31 mouse cellular contexts compared by ENCODE assay signal in genomic region chr2:104147910-104148561, GRCm38 (mm10). TPM values are rescaled to one million over a fixed set of nuclear protein-coding genes. Genes with fewer than 3 reads are reported as not detected.
DNase-seq lines count a peak whose midpoint lies in the region; ATAC-seq and TF ChIP-seq lines count a peak whose summit lies in the region.
"Had no signal": no experiment of that assay in that cellular context is flagged by ENCODE, and none has a peak within 500 bp of the region (broad histone marks: within the 10 kb centered on the region; RNA-seq: fewer than 3 reads in every experiment).

No protein-coding gene starts in this region.

- H3K9ac ChIP-seq in hindbrain, embryonic 13.5 days, result no peak overlapping the region
- no peak overlapping the region for H3K9ac ChIP-seq in kidney, embryonic 16.5 days (replicated peaks; ENCODE audit: low read length)
- no peak overlapping the region for H3K9ac ChIP-seq in intestine, embryonic 16.5 days (ENCODE audit: low read depth, low read length)
- H3K9ac ChIP-seq: embryonic facial prominence, embryonic 15.5 days; forebrain, embryonic 13.5 days; intestine, embryonic 15.5 days; liver, embryonic 14.5 days had no signal

- WGBS in hindbrain, embryonic 10.5 days, result 80% methylated on average over 4 of the region's 4 CpGs
- 78% methylated on average over 4 of the region's 4 CpGs for WGBS in hindbrain, embryonic 13.5 days
- 27% methylated on average over 4 of the region's 4 CpGs for WGBS in kidney, embryonic 16.5 days
- WGBS in intestine, embryonic 16.5 days, result 66% methylated on average over 4 of the region's 4 CpGs

- DNase-seq in cerebellum, postnatal 14 days, result peak; percentile 35 to 63
- DNase-seq in cerebellum, adult 8-10 months, result no peak
- no peak for DNase-seq in hindbrain, embryonic 10.5 days (ENCODE audit: low spot score)
- DNase-seq in kidney, adult 8-10 months, result no peak
- DNase-seq: adrenal gland, postnatal 10 days; heart, postnatal 14 days; layer of hippocampus, adult 9-11 months; liver; lung, adult 2 months; lung, postnatal 10 days; midbrain, embryonic 14.5 days; right cerebral cortex, postnatal 25 days; spleen, adult 18-20 months; thymus, adult 18-20 months; thymus, postnatal 25 days had no signal

- H3ac ChIP-seq in myocyte (ENCODE audit: control insufficient read depth, insufficient read length), result no peak overlapping the region

- H3K4me3 ChIP-seq in hindbrain, embryonic 10.5 days, result no peak overlapping the region
- no peak overlapping the region for H3K4me3 ChIP-seq in hindbrain, embryonic 13.5 days
- no peak overlapping the region for H3K4me3 ChIP-seq in kidney, embryonic 16.5 days (ENCODE audit: low read length)
- no peak overlapping the region for H3K4me3 ChIP-seq in myocyte
- no peak overlapping the region for H3K4me3 ChIP-seq in intestine, embryonic 16.5 days (ENCODE audit: low read length)
- H3K4me3 ChIP-seq: embryonic facial prominence, embryonic 15.5 days; forebrain, embryonic 13.5 days; intestine, embryonic 15.5 days had no signal

- H3K4me1 ChIP-seq in hindbrain, embryonic 10.5 days (replicated peaks), result no peaks in the 10 kb centered on the region
- no peaks in the 10 kb centered on the region for H3K4me1 ChIP-seq in hindbrain, embryonic 13.5 days (replicated peaks)
- H3K4me1 ChIP-seq in kidney, embryonic 16.5 days (ENCODE audit: insufficient read depth, low read length), result peaks cover 19% of the 10 kb centered on the region
- no peaks in the 10 kb centered on the region for H3K4me1 ChIP-seq in intestine, embryonic 16.5 days (ENCODE audit: control insufficient read depth, insufficient read depth, low read length)
- H3K4me1 ChIP-seq: forebrain, embryonic 13.5 days; intestine, embryonic 15.5 days had no signal

- no peaks in the 10 kb centered on the region for H3K79me2 ChIP-seq in myocyte (ENCODE audit: control insufficient read depth, insufficient read depth)

- TF ChIP-seq POLR2A in myocyte (IDR thresholded peaks at IDR 0.05; ENCODE audit: insufficient read length, low read depth), result no peak

- no peaks in the 10 kb centered on the region for H3K36me3 ChIP-seq in hindbrain, embryonic 10.5 days
- H3K36me3 ChIP-seq in hindbrain, embryonic 13.5 days, result peaks cover 36% of the 10 kb centered on the region
- H3K36me3 ChIP-seq in kidney, embryonic 16.5 days (ENCODE audit: insufficient read depth, low read length), result no peaks in the 10 kb centered on the region
- H3K36me3 ChIP-seq in myocyte (ENCODE audit: control insufficient read depth, insufficient read depth), result no peaks in the 10 kb centered on the region
- no peaks in the 10 kb centered on the region for H3K36me3 ChIP-seq in intestine, embryonic 16.5 days (ENCODE audit: control insufficient read depth, insufficient read depth, low read length)
- H3K36me3 ChIP-seq: embryonic facial prominence, embryonic 15.5 days; intestine, embryonic 15.5 days had no signal

- no peaks in the 10 kb centered on the region for H3K9me3 ChIP-seq in hindbrain, embryonic 10.5 days
- H3K9me3 ChIP-seq in hindbrain, embryonic 13.5 days, result no peaks in the 10 kb centered on the region
- H3K9me3 ChIP-seq in kidney, embryonic 16.5 days (ENCODE audit: low read length), result no peaks in the 10 kb centered on the region
- H3K9me3 ChIP-seq in intestine, embryonic 16.5 days (ENCODE audit: control insufficient read depth, low read length), result no peaks in the 10 kb centered on the region
- H3K9me3 ChIP-seq: embryonic facial prominence, embryonic 15.5 days; forebrain, embryonic 13.5 days; intestine, embryonic 15.5 days had no signal

- 0 out of 2 replicates have a peak, but pooled peaks cover 3% of the 10 kb centered on the region for H3K27me3 ChIP-seq in hindbrain, embryonic 10.5 days (ENCODE audit: insufficient read depth, poor library complexity, severe bottlenecking)
- no peaks in the 10 kb centered on the region for H3K27me3 ChIP-seq in hindbrain, embryonic 13.5 days
- H3K27me3 ChIP-seq in kidney, embryonic 16.5 days (ENCODE audit: insufficient read depth, low read length), result no peaks in the 10 kb centered on the region
- no peaks in the 10 kb centered on the region for H3K27me3 ChIP-seq in myocyte (ENCODE audit: control insufficient read depth, insufficient read depth, insufficient read length)
- no peaks in the 10 kb centered on the region for H3K27me3 ChIP-seq in intestine, embryonic 16.5 days (replicated peaks; ENCODE audit: control insufficient read depth, insufficient read depth, low read length)
- H3K27me3 ChIP-seq: embryonic facial prominence, embryonic 15.5 days; forebrain, embryonic 13.5 days; intestine, embryonic 15.5 days had no signal

- no peak overlapping the region for H3K4me2 ChIP-seq in hindbrain, embryonic 13.5 days
- no peak overlapping the region for H3K4me2 ChIP-seq in kidney, embryonic 16.5 days (replicated peaks; ENCODE audit: low read depth, low read length)
- peak overlapping the region; percentile 1 for H3K4me2 ChIP-seq in myocyte (ENCODE audit: low read depth)
- H3K4me2 ChIP-seq in intestine, embryonic 16.5 days (ENCODE audit: low read depth, low read length), result no peak overlapping the region
- H3K4me2 ChIP-seq: embryonic facial prominence, embryonic 15.5 days; forebrain, embryonic 13.5 days; intestine, embryonic 15.5 days had no signal

- peak overlapping the region; percentile 29; the same call in 1 of the 2 replicates for H3K27ac ChIP-seq in hindbrain, embryonic 10.5 days
- H3K27ac ChIP-seq in hindbrain, embryonic 13.5 days, result no peak overlapping the region
- peak overlapping the region; percentile 36; the same call in 1 of the 2 replicates for H3K27ac ChIP-seq in kidney, embryonic 16.5 days (ENCODE audit: low read length)
- H3K27ac ChIP-seq in intestine, embryonic 16.5 days (ENCODE audit: low read length), result no peak overlapping the region
- H3K27ac ChIP-seq: embryonic facial prominence, embryonic 15.5 days; forebrain, embryonic 13.5 days; hindbrain, postnatal 0 days; intestine, embryonic 15.5 days; liver, embryonic 14.5 days; macrophage; stomach, postnatal 0 days had no signal

- ATAC-seq in hindbrain, embryonic 13.5 days (ENCODE audit: low FRiP score), result no peak
- ATAC-seq in kidney, embryonic 16.5 days (ENCODE audit: low FRiP score, low TSS enrichment), result peak; percentile 73; the same call in 1 of the 2 replicates
- no peak for ATAC-seq in intestine, embryonic 16.5 days
- ATAC-seq: forebrain, embryonic 13.5 days; hindbrain, postnatal 0 days; intestine, embryonic 15.5 days; Patski had no signal

TF ChIP-seq in myocyte, 11 proteins besides CTCF, POLR2A, EP300 and RAD21:
- TF ChIP-seq MAX (IDR thresholded peaks at IDR 0.05; ENCODE audit: low read depth), result no peak
- TF ChIP-seq MYOD1 (IDR thresholded peaks at IDR 0.05; ENCODE audit: control insufficient read depth in 1 of 3, insufficient read length in 2 of 3, low read depth in 2 of 3), result no peak
- no peak for TF ChIP-seq TCF3 (IDR thresholded peaks at IDR 0.05; ENCODE audit: insufficient read length, low read depth)
- no peak for TF ChIP-seq CEBPB (IDR thresholded peaks at IDR 0.05; ENCODE audit: insufficient read depth, poor library complexity, severe bottlenecking)
- no peak for TF ChIP-seq MYOG (IDR thresholded peaks at IDR 0.05; ENCODE audit: control insufficient read depth in 1 of 3, insufficient read depth in 1 of 3, insufficient read length in 2 of 3, low read depth in 2 of 3)
- TF ChIP-seq TCF12 (IDR thresholded peaks at IDR 0.05; ENCODE audit: insufficient read depth, poor library complexity, severe bottlenecking), result no peak
- no peak for TF ChIP-seq E2F4 (IDR thresholded peaks at IDR 0.05; ENCODE audit: insufficient read depth)
- no peak for TF ChIP-seq SRF (IDR thresholded peaks at IDR 0.05; ENCODE audit: control insufficient read depth, insufficient read length, low read depth)

RNA-seq across cellular contexts. Expression of gene A930018P22Rik, which starts 25.5 kb away (rescaled TPM):
- polyA plus RNA-seq in hindbrain, embryonic 10.5 days (2016; fragmentation: Nextera tagmentation; extraction: Ambion mirVana), result 0.20 TPM in 2 replicates
- not detected in 2 replicates for polyA plus RNA-seq in hindbrain, embryonic 13.5 days (2015; fragmentation: Nextera tagmentation; extraction: Ambion mirVana)
- not detected in 2 replicates for polyA plus RNA-seq in kidney, embryonic 16.5 days (2015; fragmentation: Nextera tagmentation; extraction: Ambion mirVana)
- 0.08 TPM for polyA plus RNA-seq in myocyte (2012; fragmentation: generic; extraction: Trizol)
- 0.16 and 0.28 TPM in 2 replicates for polyA plus RNA-seq in intestine, embryonic 16.5 days (2015; fragmentation: Nextera tagmentation; extraction: Ambion mirVana)
- polyA plus RNA-seq: embryonic facial prominence, embryonic 15.5 days; forebrain, embryonic 13.5 days; heart, embryonic 14.5 days; hindbrain, embryonic 11.5 days; hindbrain, postnatal 0 days; limb, embryonic 11.5 days; macrophage; midbrain, embryonic 14.5 days; neural tube, embryonic 11.5 days; Patski had no signal

RNA-seq across cellular contexts. Expression of gene Cd59a, which starts 52.4 kb away (rescaled TPM):
- 26.4 and 30.1 TPM in 2 replicates for polyA plus RNA-seq in hindbrain, embryonic 10.5 days (2016; fragmentation: Nextera tagmentation; extraction: Ambion mirVana)
- 17.9 and 18.7 TPM in 2 replicates for polyA plus RNA-seq in hindbrain, embryonic 13.5 days (2015; fragmentation: Nextera tagmentation; extraction: Ambion mirVana)
- polyA plus RNA-seq in kidney, embryonic 16.5 days (2015; fragmentation: Nextera tagmentation; extraction: Ambion mirVana), result 45.4 and 48.4 TPM in 2 replicates
- polyA plus RNA-seq in myocyte (2012; fragmentation: generic; extraction: Trizol), result 12.5 TPM
- polyA plus RNA-seq in intestine, embryonic 16.5 days (2015; fragmentation: Nextera tagmentation; extraction: Ambion mirVana), result 36.0 and 37.8 TPM in 2 replicates

Comparison
In these comparisons a context has a peak if more than half of its experiments do, and no peak if none do; other contexts are left out.
1. DNase-seq: peak in cerebellum, postnatal 14 days (2 of 2); none in cerebellum, adult 8-10 months (single experiment), hindbrain, embryonic 10.5 days (single experiment) and kidney, adult 8-10 months (0 of 2).
2. H3K27ac ChIP-seq: peak in hindbrain, embryonic 10.5 days (single experiment) and kidney, embryonic 16.5 days (single experiment); none in hindbrain, embryonic 13.5 days (single experiment) and intestine, embryonic 16.5 days (single experiment).